Mouse (Mus musculus) embryonic fibroblast, embryonic 13.5 days (primary cell): ENCODE data around the gene Klhl36.

Experiments used
- CTCF ChIP-seq: IDR thresholded peaks from 2 replicates; pipeline ENCODE4 v1.5.1; 2011; ENCODE audit warnings: mild to moderate bottlenecking, control low read depth, low read length, moderate library complexity, borderline replicate concordance; ENCODE audit not compliant: insufficient read depth
- POLR2A ChIP-seq: IDR thresholded peaks from 2 replicates; pipeline ENCODE4 v1.6.1; 2011; ENCODE audit warnings: low read depth, mild to moderate bottlenecking, control low read depth, low read length, moderate library complexity

GRCm38 (mm10) chr8:119911258-119911962, 49.3 kb downstream of the Klhl36 start:
- no peak for TF ChIP-seq POLR2A
- TF ChIP-seq CTCF, result no peak
